Mouse (Mus musculus): ENCODE measurements at regions not wholly inside any gene's neighbourhood (a gene's known extent, or its start where the extent isn't known, plus 50 kb on each side); places are given as distances from the start of the nearest gene placed in this dataset.

GRCm38 (mm10) chr8:6604232-6604804 lies 1499.2 kb upstream of the Slc10a2 start:
- Histone ChIP-seq H3K9me3 (ENCODE audit: control insufficient read depth, low read length) (no peaks in the 10 kb centered on the region), H3K4me2 (ENCODE audit: low read depth, low read length) (no peak overlapping the region), H3K4me1 (ENCODE audit: control insufficient read depth, insufficient read depth, low read length) (no peaks in the 10 kb centered on the region), H3K36me3 (ENCODE audit: control insufficient read depth, insufficient read depth, low read length) (no peaks in the 10 kb centered on the region), H3K27me3 (ENCODE audit: control insufficient read depth, insufficient read depth, low read length) (no peaks in the 10 kb centered on the region), H3K9ac (replicated peaks; ENCODE audit: low read depth, low read length) (no peak overlapping the region), H3K4me3 (ENCODE audit: low read depth, low read length) (no peak overlapping the region), H3K27ac (ENCODE audit: low read depth, low read length) (no peak overlapping the region)
- peak; percentile 80 for ATAC-seq (ENCODE audit: low read depth)
- 32% methylated on average over 5 of the region's 5 CpGs for WGBS

- 0 out of 2 replicates have a peak, but pooled peaks cover 3% of the 10 kb centered on the region for H3K4me1 ChIP-seq (ENCODE audit: control insufficient read depth, insufficient read depth, low read length)
- H3K27me3 ChIP-seq (ENCODE audit: control insufficient read depth, insufficient read depth, low read length), result no peaks in the 10 kb centered on the region
- no peaks in the 10 kb centered on the region for H3K9me3 ChIP-seq (ENCODE audit: control insufficient read depth, low read length)
- H3K4me3 ChIP-seq (ENCODE audit: low read depth, low read length), result no peak overlapping the region
- H3K27ac ChIP-seq (ENCODE audit: low read depth, low read length), result no peak overlapping the region
- H3K9ac ChIP-seq (replicated peaks; ENCODE audit: low read depth, low read length), result no peak overlapping the region
- no peaks in the 10 kb centered on the region for H3K36me3 ChIP-seq (ENCODE audit: control insufficient read depth, insufficient read depth, low read length)
- no peak overlapping the region for H3K4me2 ChIP-seq (ENCODE audit: low read depth, low read length)
- ATAC-seq (ENCODE audit: low read depth), result no peak
Measured at GRCm38 (mm10) chr8:6590146-6590545, 1485.0 kb upstream of the Slc10a2 start.

DNA sequence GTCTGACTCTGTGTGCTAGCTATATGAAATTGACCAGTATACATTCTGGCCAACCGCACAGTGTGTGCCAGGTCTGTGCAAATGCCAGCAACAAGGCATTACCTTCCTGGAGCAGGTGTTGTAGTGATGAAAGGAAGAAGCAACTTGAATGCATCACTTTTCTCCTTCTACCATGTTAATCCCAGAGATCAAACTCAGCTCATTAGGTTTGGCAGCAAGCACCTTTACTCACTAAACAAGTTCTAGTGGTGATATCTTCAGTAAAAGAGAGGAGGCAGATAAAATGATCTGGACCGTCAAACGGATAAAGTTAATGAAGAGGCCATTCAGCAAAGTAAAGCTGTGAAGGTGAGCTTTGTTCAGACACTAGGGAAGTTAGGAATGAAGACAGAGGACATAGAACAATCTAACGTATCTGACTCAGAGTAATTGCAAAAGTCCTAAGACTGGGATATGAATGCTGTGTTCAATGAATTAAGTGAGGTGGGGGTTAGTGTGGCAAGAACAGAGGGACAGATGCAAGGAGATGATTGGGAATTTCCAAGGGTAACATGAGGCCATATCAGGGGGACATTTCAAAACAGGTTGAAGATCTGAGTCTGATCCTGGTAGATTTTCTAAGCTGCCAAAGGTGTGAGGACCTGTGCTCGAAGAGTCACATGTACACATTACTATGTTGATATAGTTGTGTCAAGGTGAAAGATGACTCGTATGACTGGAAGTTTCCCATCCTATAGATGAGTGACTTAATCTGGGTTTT lies 1478.4 kb upstream of the Slc10a2 start:
- no peak overlapping the region for H3K9ac ChIP-seq (replicated peaks; ENCODE audit: low read depth, low read length)
- no peak overlapping the region for H3K4me2 ChIP-seq (ENCODE audit: low read depth, low read length)
- H3K9me3 ChIP-seq (ENCODE audit: control insufficient read depth, low read length), result no peaks in the 10 kb centered on the region
- H3K27me3 ChIP-seq (ENCODE audit: control insufficient read depth, insufficient read depth, low read length), result no peaks in the 10 kb centered on the region
- H3K36me3 ChIP-seq (ENCODE audit: control insufficient read depth, insufficient read depth, low read length), result no peaks in the 10 kb centered on the region
- H3K4me3 ChIP-seq (ENCODE audit: low read depth, low read length), result no peak overlapping the region
- WGBS, result 93% methylated on average over 6 of the region's 6 CpGs
- H3K4me1 ChIP-seq (ENCODE audit: control insufficient read depth, insufficient read depth, low read length), result no peaks in the 10 kb centered on the region
- no peak overlapping the region for H3K27ac ChIP-seq (ENCODE audit: low read depth, low read length)
- no peak for ATAC-seq (ENCODE audit: low read depth)

DNA sequence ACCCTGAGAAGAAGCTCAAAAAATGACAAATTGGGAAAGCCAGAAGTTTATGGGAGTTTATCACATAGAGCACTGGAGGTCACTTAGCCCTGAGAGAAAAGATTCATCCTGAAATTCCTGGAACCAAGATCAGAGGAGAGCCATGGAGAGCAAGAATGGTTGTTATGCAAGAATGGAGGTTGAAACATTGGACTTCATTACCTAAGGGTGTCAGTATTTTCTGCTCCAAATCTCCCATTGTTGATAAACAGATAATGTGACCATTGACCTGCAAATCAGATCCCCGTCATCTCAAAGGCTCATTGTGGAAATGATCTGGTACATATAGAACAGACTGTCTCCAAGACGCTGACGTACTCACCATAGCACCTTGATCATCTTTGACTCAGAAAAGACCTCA lies 1477.6 kb upstream of the Slc10a2 start:
- H3K27me3 ChIP-seq (ENCODE audit: control insufficient read depth, insufficient read depth, low read length), result no peaks in the 10 kb centered on the region
- H3K4me2 ChIP-seq (ENCODE audit: low read depth, low read length), result no peak overlapping the region
- 92% methylated on average over 3 of the region's 3 CpGs for WGBS
- H3K36me3 ChIP-seq (ENCODE audit: control insufficient read depth, insufficient read depth, low read length), result no peaks in the 10 kb centered on the region
- H3K27ac ChIP-seq (ENCODE audit: low read depth, low read length), result no peak overlapping the region
- no peaks in the 10 kb centered on the region for H3K4me1 ChIP-seq (ENCODE audit: control insufficient read depth, insufficient read depth, low read length)
- no peaks in the 10 kb centered on the region for H3K9me3 ChIP-seq (ENCODE audit: control insufficient read depth, low read length)
- H3K4me3 ChIP-seq (ENCODE audit: low read depth, low read length), result no peak overlapping the region
- no peak for ATAC-seq (ENCODE audit: low read depth)
- no peak overlapping the region for H3K9ac ChIP-seq (replicated peaks; ENCODE audit: low read depth, low read length)

GRCm38 (mm10) chr8:6577868-6578634 lies 1472.9 kb upstream of the Slc10a2 start:
- H3K4me2 ChIP-seq (ENCODE audit: low read depth, low read length), result no peak overlapping the region
- no peaks in the 10 kb centered on the region for H3K4me1 ChIP-seq (ENCODE audit: control insufficient read depth, insufficient read depth, low read length)
- 82% methylated on average over 4 of the region's 4 CpGs for whole genome bisulfite sequencing
- no peaks in the 10 kb centered on the region for H3K9me3 ChIP-seq (ENCODE audit: control insufficient read depth, low read length)
- no peaks in the 10 kb centered on the region for H3K36me3 ChIP-seq (ENCODE audit: control insufficient read depth, insufficient read depth, low read length)
- H3K4me3 ChIP-seq (ENCODE audit: low read depth, low read length), result no peak overlapping the region
- H3K9ac ChIP-seq (replicated peaks; ENCODE audit: low read depth, low read length), result no peak overlapping the region
- no peaks in the 10 kb centered on the region for H3K27me3 ChIP-seq (ENCODE audit: control insufficient read depth, insufficient read depth, low read length)
- no peak overlapping the region for H3K27ac ChIP-seq (ENCODE audit: low read depth, low read length)
- ATAC-seq (ENCODE audit: low read depth), result no peak

GRCm38 (mm10) chr8:6575241-6575640 lies 1470.1 kb upstream of the Slc10a2 start:
- H3K36me3 ChIP-seq (ENCODE audit: control insufficient read depth, insufficient read depth, low read length), result no peaks in the 10 kb centered on the region
- no peak overlapping the region for H3K27ac ChIP-seq (ENCODE audit: low read depth, low read length)
- no peak for ATAC-seq (ENCODE audit: low read depth)
- H3K4me3 ChIP-seq (ENCODE audit: low read depth, low read length), result no peak overlapping the region
- H3K4me1 ChIP-seq (ENCODE audit: control insufficient read depth, insufficient read depth, low read length), result no peaks in the 10 kb centered on the region
- H3K4me2 ChIP-seq (ENCODE audit: low read depth, low read length), result no peak overlapping the region
- H3K27me3 ChIP-seq (ENCODE audit: control insufficient read depth, insufficient read depth, low read length), result no peaks in the 10 kb centered on the region
- H3K9me3 ChIP-seq (ENCODE audit: control insufficient read depth, low read length), result no peaks in the 10 kb centered on the region
- WGBS, result 70% methylated on average over 4 of the region's 4 CpGs
- H3K9ac ChIP-seq (replicated peaks; ENCODE audit: low read depth, low read length), result no peak overlapping the region

GRCm38 (mm10) chr8:6573492-6573891 lies 1468.3 kb upstream of the Slc10a2 start:
- no peak overlapping the region for H3K27ac ChIP-seq (ENCODE audit: low read depth, low read length)
- H3K9ac ChIP-seq (replicated peaks; ENCODE audit: low read depth, low read length), result no peak overlapping the region
- WGBS, result 95% methylated on average over 3 of the region's 3 CpGs
- H3K4me1 ChIP-seq (ENCODE audit: control insufficient read depth, insufficient read depth, low read length), result no peaks in the 10 kb centered on the region
- no peaks in the 10 kb centered on the region for H3K27me3 ChIP-seq (ENCODE audit: control insufficient read depth, insufficient read depth, low read length)
- H3K4me2 ChIP-seq (ENCODE audit: low read depth, low read length), result no peak overlapping the region
- no peaks in the 10 kb centered on the region for H3K9me3 ChIP-seq (ENCODE audit: control insufficient read depth, low read length)
- no peak for ATAC-seq (ENCODE audit: low read depth)
- no peak overlapping the region for H3K4me3 ChIP-seq (ENCODE audit: low read depth, low read length)
- no peaks in the 10 kb centered on the region for H3K36me3 ChIP-seq (ENCODE audit: control insufficient read depth, insufficient read depth, low read length)

GRCm38 (mm10) chr8:6572066-6572665 lies 1467.0 kb upstream of the Slc10a2 start:
- H3K27me3 ChIP-seq (ENCODE audit: control insufficient read depth, insufficient read depth, low read length), result no peaks in the 10 kb centered on the region
- ATAC-seq (ENCODE audit: low read depth), result peak; percentile 83; the same call in 1 of the 2 replicates
- 29% methylated on average over 9 of the region's 9 CpGs for WGBS

DNA sequence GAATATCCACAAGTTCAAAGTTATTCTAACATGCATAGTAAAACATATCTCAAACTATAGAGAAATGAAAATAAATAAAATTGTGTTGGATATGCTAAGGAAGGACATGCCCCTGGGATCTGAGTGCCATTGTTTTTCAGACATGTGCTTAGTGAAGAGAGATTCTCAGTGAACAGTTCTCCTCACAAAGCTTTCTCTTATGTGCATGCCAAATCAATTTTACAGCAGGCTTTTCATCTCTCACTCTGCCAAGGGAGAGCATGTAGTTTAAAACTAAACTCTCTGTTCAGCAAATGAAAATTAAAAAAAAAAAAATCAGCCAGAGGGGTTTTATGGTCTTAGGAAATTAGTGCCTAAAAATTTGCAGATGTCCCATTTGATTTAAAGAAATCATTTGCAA lies 1445.8 kb upstream of the Slc10a2 start:
- Histone ChIP-seq H3K9ac (replicated peaks; ENCODE audit: low read depth, low read length) (no peak overlapping the region), H3K27ac (ENCODE audit: low read depth, low read length) (no peak overlapping the region), H3K4me3 (ENCODE audit: low read depth, low read length) (no peak overlapping the region), H3K9me3 (ENCODE audit: control insufficient read depth, low read length) (no peaks in the 10 kb centered on the region), H3K4me1 (ENCODE audit: control insufficient read depth, insufficient read depth, low read length) (no peaks in the 10 kb centered on the region), H3K27me3 (ENCODE audit: control insufficient read depth, insufficient read depth, low read length) (no peaks in the 10 kb centered on the region), H3K4me2 (ENCODE audit: low read depth, low read length) (no peak overlapping the region), H3K36me3 (ENCODE audit: control insufficient read depth, insufficient read depth, low read length) (no peaks in the 10 kb centered on the region)
- ATAC-seq (ENCODE audit: low read depth), result no peak

More at GRCm38 (mm10) chr8:6572066-6572665, 1467.0 kb upstream of the Slc10a2 start:
- H3K4me1 ChIP-seq (ENCODE audit: control insufficient read depth, insufficient read depth, low read length), result no peaks in the 10 kb centered on the region
- H3K36me3 ChIP-seq (ENCODE audit: control insufficient read depth, insufficient read depth, low read length), result no peaks in the 10 kb centered on the region
- H3K4me2 ChIP-seq (ENCODE audit: low read depth, low read length), result no peak overlapping the region
- no peaks in the 10 kb centered on the region for H3K9me3 ChIP-seq (ENCODE audit: control insufficient read depth, low read length)
- no peak overlapping the region for H3K4me3 ChIP-seq (ENCODE audit: low read depth, low read length)
- H3K9ac ChIP-seq (replicated peaks; ENCODE audit: low read depth, low read length), result no peak overlapping the region
- H3K27ac ChIP-seq (ENCODE audit: low read depth, low read length), result no peak overlapping the region
